Mouse (Mus musculus) hindbrain, embryonic 10.5 days (tissue): Measurements from ENCODE around the gene Olfr419. TPM values are rescaled to one million over a fixed set of nuclear protein-coding genes. Genes with fewer than 3 reads are reported as not detected.

Source experiments
- polyA plus RNA-seq: library from polyadenylated mRNA; unstranded; fragments of >200 nt; fragmentation: Nextera tagmentation; extraction: Ambion mirVana; gene quantifications from 2 replicates; pipeline ENCODE4 v1.2.1, GENCODE M21; 2016

The Olfr419 gene
- polyA plus RNA-seq, 1 experiment from 2014 or later = not detected

Other genes starting within 250 kb of the Olfr419 start
- 0.16 TPM in 1 of 2 replicates, not detected in the other for gene Ifi205, start 220.3 kb downstream of the Olfr419 start, polyA plus RNA-seq
- gene Olfr433, start 211.4 kb downstream of the Olfr419 start, polyA plus RNA-seq = not detected in 2 replicates
- gene Olfr432, start 202.9 kb downstream of the Olfr419 start, polyA plus RNA-seq = not detected in 2 replicates
- not detected in 2 replicates for gene Olfr430, start 185.5 kb downstream of the Olfr419 start, polyA plus RNA-seq
- gene Olfr429, start 167.7 kb downstream of the Olfr419 start, polyA plus RNA-seq = not detected in 2 replicates
- gene Olfr427, start 155.2 kb downstream of the Olfr419 start, polyA plus RNA-seq = not detected in 2 replicates
- not detected in 2 replicates for gene Olfr231, start 130.9 kb downstream of the Olfr419 start, polyA plus RNA-seq
- gene Olfr424, start 120.5 kb downstream of the Olfr419 start, polyA plus RNA-seq = not detected in 2 replicates
- not detected in 2 replicates for gene Olfr420, start 96.4 kb downstream of the Olfr419 start, polyA plus RNA-seq
- gene Spta1, start 79.3 kb downstream of the Olfr419 start, polyA plus RNA-seq = 0.78 and 1.5 TPM in 2 replicates
- gene Mptx1, start 78.5 kb upstream of the Olfr419 start, polyA plus RNA-seq = not detected in 2 replicates
- not detected in 2 replicates for gene Olfr417, start 113.1 kb upstream of the Olfr419 start, polyA plus RNA-seq
- gene Olfr248, start 139.0 kb upstream of the Olfr419 start, polyA plus RNA-seq = not detected in 2 replicates
- gene Olfr414, start 172.0 kb upstream of the Olfr419 start, polyA plus RNA-seq = not detected in 2 replicates
- gene Olfr220, start 190.0 kb upstream of the Olfr419 start, polyA plus RNA-seq = not detected in 2 replicates
- gene Fmn2, start 249.8 kb upstream of the Olfr419 start, polyA plus RNA-seq = 6.1 and 8.0 TPM in 2 replicates